Mouse (Mus musculus): Measurements from ENCODE around the gene Fitm2. TPM values are rescaled to one million over a fixed set of nuclear protein-coding genes. Genes with fewer than 3 reads are reported as not detected.
A peak's percentile ranks its signal among the peaks of the same experiment; 100 is the strongest.

Fitm2 gene
- polyA plus RNA-seq, 1 experiment from 2014 or later = 13.6 TPM

- no peaks in the 10 kb centered on the region for H3K36me3 ChIP-seq (ENCODE audit: control insufficient read depth, insufficient read depth, low read length)
- H3K9me3 ChIP-seq (ENCODE audit: control insufficient read depth, low read length) = no peaks in the 10 kb centered on the region
- WGBS = 92% methylated on average over 17 of the region's 17 CpGs
- H3K4me1 ChIP-seq (ENCODE audit: control insufficient read depth, insufficient read depth, low read length) = no peaks in the 10 kb centered on the region
- H3K4me3 ChIP-seq (replicated peaks; ENCODE audit: low read depth, low read length) = no peak overlapping the region
- no peak overlapping the region for H3K4me2 ChIP-seq (ENCODE audit: low read length)
- no peak overlapping the region for H3K27ac ChIP-seq (replicated peaks; ENCODE audit: low read depth, low read length)
- H3K27me3 ChIP-seq (ENCODE audit: control insufficient read depth, insufficient read depth, low read length) = no peaks in the 10 kb centered on the region
- ATAC-seq (ENCODE audit: low FRiP score, low TSS enrichment) (no peak), DNase-seq (no peak)
- no peak overlapping the region for H3K9ac ChIP-seq (replicated peaks; ENCODE audit: low read length)
These were observed 18.2 kb upstream of the Fitm2 start for GRCm38 (mm10) chr2:163490656-163491055.

- H3K4me3 ChIP-seq (replicated peaks; ENCODE audit: low read depth, low read length) = no peak overlapping the region
- no peaks in the 10 kb centered on the region for H3K27me3 ChIP-seq (ENCODE audit: control insufficient read depth, insufficient read depth, low read length)
- no peak for DNase-seq
- WGBS = 43% methylated on average over 5 of the region's 5 CpGs
- H3K36me3 ChIP-seq (ENCODE audit: control insufficient read depth, insufficient read depth, low read length) = no peaks in the 10 kb centered on the region
- H3K4me1 ChIP-seq (ENCODE audit: control insufficient read depth, insufficient read depth, low read length) = no peaks in the 10 kb centered on the region
- no peak overlapping the region for H3K9ac ChIP-seq (replicated peaks; ENCODE audit: low read length)
- no peak overlapping the region for H3K4me2 ChIP-seq (ENCODE audit: low read length)
- no peaks in the 10 kb centered on the region for H3K9me3 ChIP-seq (ENCODE audit: control insufficient read depth, low read length)
- H3K27ac ChIP-seq (replicated peaks; ENCODE audit: low read depth, low read length) = no peak overlapping the region
- ATAC-seq (ENCODE audit: low FRiP score, low TSS enrichment) = no peak
These were observed 17.4 kb upstream of the Fitm2 start for GRCm38 (mm10) chr2:163489725-163490291.

GRCm38 (mm10) chr2:163487360-163487759, 14.9 kb upstream of the Fitm2 start:
- no peak overlapping the region for H3K4me2 ChIP-seq (ENCODE audit: low read length)
- no peaks in the 10 kb centered on the region for H3K36me3 ChIP-seq (ENCODE audit: control insufficient read depth, insufficient read depth, low read length)
- DNase-seq = no peak
- no peak overlapping the region for H3K9ac ChIP-seq (replicated peaks; ENCODE audit: low read length)
- no peaks in the 10 kb centered on the region for H3K9me3 ChIP-seq (ENCODE audit: control insufficient read depth, low read length)
- 0 out of 2 replicates have a peak, but pooled peaks cover under 1% of the 10 kb centered on the region for H3K27me3 ChIP-seq (ENCODE audit: control insufficient read depth, insufficient read depth, low read length)
- 85% methylated on average over 3 of the region's 3 CpGs for WGBS
- H3K27ac ChIP-seq (replicated peaks; ENCODE audit: low read depth, low read length) = no peak overlapping the region
- ATAC-seq (ENCODE audit: low FRiP score, low TSS enrichment) = no peak
- H3K4me1 ChIP-seq (ENCODE audit: control insufficient read depth, insufficient read depth, low read length) = no peaks in the 10 kb centered on the region
- H3K4me3 ChIP-seq (replicated peaks; ENCODE audit: low read depth, low read length) = no peak overlapping the region

- ATAC-seq (ENCODE audit: low FRiP score, low TSS enrichment) = no peak
- peak; percentile 52 for DNase-seq
- no peak overlapping the region for H3K27ac ChIP-seq (replicated peaks; ENCODE audit: low read depth, low read length)
- H3K9ac ChIP-seq (replicated peaks; ENCODE audit: low read length) = peak overlapping the region; percentile 44
- no peaks in the 10 kb centered on the region for H3K9me3 ChIP-seq (ENCODE audit: control insufficient read depth, low read length)
- peak overlapping the region; percentile 17 for H3K4me3 ChIP-seq (replicated peaks; ENCODE audit: low read depth, low read length)
- H3K36me3 ChIP-seq (ENCODE audit: control insufficient read depth, insufficient read depth, low read length) = no peaks in the 10 kb centered on the region
- WGBS = 1% methylated on average over 21 of the region's 21 CpGs
- H3K27me3 ChIP-seq (ENCODE audit: control insufficient read depth, insufficient read depth, low read length) = 0 out of 2 replicates have a peak, but pooled peaks cover 11% of the 10 kb centered on the region
- H3K4me1 ChIP-seq (ENCODE audit: control insufficient read depth, insufficient read depth, low read length) = peaks cover 3% of the 10 kb centered on the region; the same call in 1 of the 2 replicates
- H3K4me2 ChIP-seq (ENCODE audit: low read length) = peak overlapping the region; percentile 55
These were observed 9.2 kb upstream of the Fitm2 start for GRCm38 (mm10) chr2:163481539-163482029.

- WGBS = 50% methylated on average over 18 of the region's 18 CpGs
- Histone ChIP-seq H3K9ac (replicated peaks; ENCODE audit: low read length) (no peak overlapping the region), H3K4me2 (ENCODE audit: low read length) (no peak overlapping the region), H3K4me1 (ENCODE audit: control insufficient read depth, insufficient read depth, low read length) (peaks cover 3% of the 10 kb centered on the region; the same call in 1 of the 2 replicates), H3K36me3 (ENCODE audit: control insufficient read depth, insufficient read depth, low read length) (no peaks in the 10 kb centered on the region), H3K9me3 (ENCODE audit: control insufficient read depth, low read length) (no peaks in the 10 kb centered on the region), H3K27ac (replicated peaks; ENCODE audit: low read depth, low read length) (no peak overlapping the region), H3K27me3 (ENCODE audit: control insufficient read depth, insufficient read depth, low read length) (0 out of 2 replicates have a peak, but pooled peaks cover 11% of the 10 kb centered on the region), H3K4me3 (replicated peaks; ENCODE audit: low read depth, low read length) (no peak overlapping the region)
- no peak for ATAC-seq (ENCODE audit: low FRiP score, low TSS enrichment)
- DNase-seq = peak; percentile 24
These were observed 7.9 kb upstream of the Fitm2 start for GRCm38 (mm10) chr2:163480191-163480825.

GRCm38 (mm10) chr2:163471710-163472465, 541 bp downstream of the Fitm2 start:
- Histone ChIP-seq H3K9ac (replicated peaks; ENCODE audit: low read length) (peak overlapping the region; percentile 85), H3K36me3 (ENCODE audit: control insufficient read depth, insufficient read depth, low read length) (peaks cover 26% of the 10 kb centered on the region), H3K4me2 (ENCODE audit: low read length) (peak overlapping the region; percentile 86), H3K27me3 (ENCODE audit: control insufficient read depth, insufficient read depth, low read length) (no peaks in the 10 kb centered on the region), H3K4me1 (ENCODE audit: control insufficient read depth, insufficient read depth, low read length) (peaks cover 7% of the 10 kb centered on the region), H3K27ac (replicated peaks; ENCODE audit: low read depth, low read length) (peak overlapping the region; percentile 80), H3K9me3 (ENCODE audit: control insufficient read depth, low read length) (no peaks in the 10 kb centered on the region), H3K4me3 (replicated peaks; ENCODE audit: low read depth, low read length) (peak overlapping the region; percentile 78)
- DNase-seq (no peak), ATAC-seq (ENCODE audit: low FRiP score, low TSS enrichment) (peak; percentile 74)
- 6% methylated on average over 36 of the region's 36 CpGs for WGBS

- WGBS = 84% methylated on average over 3 of the region's 3 CpGs
- H3K4me1 ChIP-seq (ENCODE audit: control insufficient read depth, insufficient read depth, low read length) = peaks cover 7% of the 10 kb centered on the region
- DNase-seq = no peak
- no peak overlapping the region for H3K27ac ChIP-seq (replicated peaks; ENCODE audit: low read depth, low read length)
- ATAC-seq (ENCODE audit: low FRiP score, low TSS enrichment) = no peak
- H3K4me3 ChIP-seq (replicated peaks; ENCODE audit: low read depth, low read length) = peak overlapping the region; percentile 78
- peaks cover 33% of the 10 kb centered on the region for H3K36me3 ChIP-seq (ENCODE audit: control insufficient read depth, insufficient read depth, low read length)
- no peaks in the 10 kb centered on the region for H3K27me3 ChIP-seq (ENCODE audit: control insufficient read depth, insufficient read depth, low read length)
- H3K9me3 ChIP-seq (ENCODE audit: control insufficient read depth, low read length) = no peaks in the 10 kb centered on the region
- peak overlapping the region; percentile 86 for H3K4me2 ChIP-seq (ENCODE audit: low read length)
- H3K9ac ChIP-seq (replicated peaks; ENCODE audit: low read length) = 0 out of 2 replicates have a peak overlapping the region, but pooled peaks have one; percentile 85
These were observed 1.3 kb downstream of the Fitm2 start for GRCm38 (mm10) chr2:163471136-163471535.

GRCm38 (mm10) chr2:163469711-163470110, 2.7 kb downstream of the Fitm2 start:
- Histone ChIP-seq H3K4me2 (ENCODE audit: low read length) (no peak overlapping the region), H3K27ac (replicated peaks; ENCODE audit: low read depth, low read length) (no peak overlapping the region), H3K4me1 (ENCODE audit: control insufficient read depth, insufficient read depth, low read length) (peaks cover 7% of the 10 kb centered on the region), H3K36me3 (ENCODE audit: control insufficient read depth, insufficient read depth, low read length) (peaks cover 38% of the 10 kb centered on the region), H3K9ac (replicated peaks; ENCODE audit: low read length) (no peak overlapping the region), H3K4me3 (replicated peaks; ENCODE audit: low read depth, low read length) (no peak overlapping the region), H3K27me3 (ENCODE audit: control insufficient read depth, insufficient read depth, low read length) (no peaks in the 10 kb centered on the region), H3K9me3 (ENCODE audit: control insufficient read depth, low read length) (no peaks in the 10 kb centered on the region)
- 93% methylated on average over 15 of the region's 15 CpGs for WGBS
- DNase-seq (no peak), ATAC-seq (ENCODE audit: low FRiP score, low TSS enrichment) (no peak)

All from midbrain, embryonic 14.5 days (tissue).